In genomic region chr5:31588672-31589071, GRCm38 (mm10) we compare ENCODE assay signal across 7 mouse cellular contexts. TPM values are rescaled to one million over a fixed set of nuclear protein-coding genes. Genes with fewer than 3 reads are reported as not detected.
DNase-seq lines count a peak whose midpoint lies in the region; ATAC-seq and TF ChIP-seq lines count a peak whose summit lies in the region.
"Not testable (repeated sequence)": the region's sequence is repeated elsewhere in the genome, so short reads cannot be mapped to it uniquely, and the experiment has no call there.

No protein-coding gene starts in this region.

- H3K36me3 ChIP-seq in intestine, postnatal 0 days (ENCODE audit: control insufficient read depth, insufficient read depth); liver, adult 2 months (ENCODE audit: control insufficient read depth, insufficient read depth, low read length); lung, postnatal 0 days (ENCODE audit: insufficient read depth, low read length); testis, adult 2 months (ENCODE audit: control insufficient read depth, insufficient read depth, low read length): not testable (repeated sequence)

- H3K4me1 ChIP-seq in cortical plate, adult 2 months (ENCODE audit: control insufficient read depth, insufficient read depth, low read length); intestine, postnatal 0 days (replicated peaks; ENCODE audit: control insufficient read depth, insufficient read depth, low read length); liver, adult 2 months (ENCODE audit: control insufficient read depth, insufficient read depth, low read length); lung, postnatal 0 days (ENCODE audit: insufficient read depth, low read depth, low read length); testis, adult 2 months (ENCODE audit: control insufficient read depth, insufficient read depth, low read length): not testable (repeated sequence)

- H3K4me2 ChIP-seq in intestine, postnatal 0 days (replicated peaks; ENCODE audit: low read depth); lung, postnatal 0 days (replicated peaks; ENCODE audit: low read depth, low read length): not testable (repeated sequence)

- H3K27ac ChIP-seq in cortical plate, adult 2 months (ENCODE audit: insufficient read depth, low read length); intestine, postnatal 0 days (ENCODE audit: low read depth, low read length); liver, adult 2 months (replicated peaks; ENCODE audit: insufficient read depth, low read depth, low read length); lung, postnatal 0 days (ENCODE audit: low read length); testis, adult 2 months (ENCODE audit: control insufficient read depth, insufficient read depth, low read depth, low read length): not testable (repeated sequence)

- not testable (repeated sequence) for H3K27me3 ChIP-seq in intestine, postnatal 0 days (replicated peaks; ENCODE audit: control insufficient read depth, insufficient read depth, low read length); liver, adult 2 months (ENCODE audit: control insufficient read depth, insufficient read depth, low read length); lung, postnatal 0 days (replicated peaks; ENCODE audit: insufficient read depth, low read length); testis, adult 2 months (ENCODE audit: control insufficient read depth, insufficient read depth, low read length)

- WGBS in intestine, postnatal 0 days, result 84% methylated on average over 8 of the region's 8 CpGs
- 85% methylated on average over 8 of the region's 8 CpGs for WGBS in liver, adult 2 months
- 82% methylated on average over 8 of the region's 8 CpGs for WGBS in lung, postnatal 0 days

- H3K9ac ChIP-seq in intestine, postnatal 0 days (ENCODE audit: low read depth, low read length); liver, adult 2 months (ENCODE audit: low read depth, low read length); lung, postnatal 0 days (replicated peaks; ENCODE audit: low read depth): not testable (repeated sequence)

- peak; percentile 23 for DNase-seq in CD4-positive, CD25-positive, alpha-beta regulatory T cell, adult 2 months (ENCODE audit: low read depth, low spot score)
- DNase-seq in R1 (ENCODE audit: low read depth, low spot score), result peak; percentile 60
- not testable (repeated sequence) for DNase-seq in liver, adult 2 months (ENCODE audit: extremely low read depth, low read depth, low spot score); lung, postnatal 0 days (ENCODE audit: low spot score)

- TF ChIP-seq POLR2A in cortical plate, adult 2 months (IDR thresholded peaks at IDR 0.05; ENCODE audit: extremely low read depth, insufficient read depth, low read length); liver, adult 2 months (IDR thresholded peaks at IDR 0.05; ENCODE audit: extremely low read depth, insufficient read depth, low read length); testis, adult 2 months (IDR thresholded peaks at IDR 0.05; ENCODE audit: control insufficient read depth, low read depth, low read length): not testable (repeated sequence)

- H3K4me3 ChIP-seq in cortical plate, adult 2 months (ENCODE audit: insufficient read depth, low read length); intestine, postnatal 0 days (ENCODE audit: low read depth, low read length); liver, adult 2 months (ENCODE audit: insufficient read depth, low read depth, low read length); lung, postnatal 0 days (ENCODE audit: low read depth, low read length); testis, adult 2 months (ENCODE audit: control insufficient read depth, low read depth, low read length): not testable (repeated sequence)

- 0 out of 2 replicates have a peak, but pooled peaks have one; percentile 8 for TF ChIP-seq CTCF in cortical plate, adult 2 months (IDR thresholded peaks at IDR 0.05; ENCODE audit: extremely low read depth, insufficient read depth, low read length)
- peak; percentile 43 for TF ChIP-seq CTCF in intestine, postnatal 0 days (IDR thresholded peaks at IDR 0.05; ENCODE audit: low read depth)
- peak; percentile 30 for TF ChIP-seq CTCF in liver, adult 2 months (IDR thresholded peaks at IDR 0.05; ENCODE audit: low read depth, low read length)
- TF ChIP-seq CTCF in lung, postnatal 0 days (IDR thresholded peaks at IDR 0.05), result peak; percentile 47
- peak; percentile 57; the same call in 1 of the 2 replicates for TF ChIP-seq CTCF in testis, adult 2 months (IDR thresholded peaks at IDR 0.05; ENCODE audit: control insufficient read depth, insufficient read depth, insufficient replicate concordance, low read depth, low read length)

- ATAC-seq in intestine, postnatal 0 days; lung, postnatal 0 days: not testable (repeated sequence)

- not testable (repeated sequence) for TF ChIP-seq EP300 in lung, postnatal 0 days (IDR thresholded peaks at IDR 0.05)

- not testable (repeated sequence) for H3K9me3 ChIP-seq in intestine, postnatal 0 days (ENCODE audit: control insufficient read depth); lung, postnatal 0 days (ENCODE audit: low read length)

- not testable (repeated sequence) for H3K79me2 ChIP-seq in liver, adult 2 months (ENCODE audit: control insufficient read depth, insufficient read depth, low read length)

RNA-seq across cellular contexts. Expression of gene Mrpl33, which starts 8.1 kb away (rescaled TPM):
- 108 and 111 TPM in 2 replicates for polyA plus RNA-seq in cortical plate, adult 2 months (2012; rRNA removed)
- polyA plus RNA-seq in intestine, postnatal 0 days (2015; fragmentation: Nextera tagmentation; extraction: Ambion mirVana), result 337 and 357 TPM in 2 replicates
- 60.8 and 65.1 TPM in 2 replicates for total RNA-seq in liver, adult 2 months (2014; rRNA removed)
- 8.6 and 11.5 TPM in 2 replicates for polyA plus RNA-seq in liver, adult 2 months (2012; rRNA removed)
- polyA plus RNA-seq in lung, postnatal 0 days (2015; fragmentation: Nextera tagmentation; extraction: Ambion mirVana), result 307 and 313 TPM in 2 replicates
- polyA plus RNA-seq in testis, adult 2 months (2012; rRNA removed), result 18.2 and 22.5 TPM in 2 replicates
